Mouse (Mus musculus): ENCODE data around the gene Fam129a.
"Not testable (repeated sequence)": the region's sequence is repeated elsewhere in the genome, so short reads cannot be mapped to it uniquely, and the experiment has no call there.

The Fam129a gene

GRCm38 (mm10) chr1:151723771-151724170 lies 152.8 kb downstream of the Fam129a start:
- ChIA-PET CTCF (interaction anchor here in 1 of 4 experiments (0.6 kb wide), 1 partner anchor 675 kb away, joined by 3 read pairs; no protein-coding TSS in a partner anchor), POLR2A (no interaction called here)

GRCm38 (mm10) chr1:151725590-151725989 lies 154.6 kb downstream of the Fam129a start:
- ChIA-PET CTCF (no interaction called here), POLR2A (no interaction called here)

- ChIA-PET CTCF (no interaction called here), POLR2A (no interaction called here)
Measured at GRCm38 (mm10) chr1:151726358-151726757, 155.4 kb downstream of the Fam129a start.

- POLR2A ChIA-PET = interaction anchor here in 2 of 4 experiments (0.5 to 1.1 kb wide), 2 partner anchors 227 to 578 kb away, joined by 3 to 5 read pairs; partner anchors contain the start of gene Rnf2 (in 1 of the 2)
- CTCF ChIA-PET = interaction anchor here in 2 of 4 experiments (0.6 to 1.5 kb wide), 2 partner anchors 9 to 11 kb away, joined by 3 read pairs; no protein-coding TSS in a partner anchor
Measured at GRCm38 (mm10) chr1:151728141-151728540, 157.2 kb downstream of the Fam129a start.

GRCm38 (mm10) chr1:151737146-151737545 lies 166.2 kb downstream of the Fam129a start:
- POLR2A ChIA-PET = no interaction called here

GRCm38 (mm10) chr1:151741199-151741621 lies 170.2 kb downstream of the Fam129a start:
- POLR2A ChIA-PET = no interaction called here
- CTCF ChIA-PET = no interaction called here

More at GRCm38 (mm10) chr1:151737146-151737545, 166.2 kb downstream of the Fam129a start:
- CTCF ChIA-PET = interaction anchor here in 1 of 4 experiments (1.0 kb wide), 1 partner anchor 9 kb away, joined by 3 read pairs; no protein-coding TSS in a partner anchor

GRCm38 (mm10) chr1:151749894-151750293 lies 178.9 kb downstream of the Fam129a start:
- POLR2A ChIA-PET = not testable (repeated sequence)
- CTCF ChIA-PET = interaction anchor here in 1 of 4 experiments (0.7 kb wide), 1 partner anchor 10 kb away, joined by 3 read pairs; no protein-coding TSS in a partner anchor

GRCm38 (mm10) chr1:151752946-151753345 lies 182.0 kb downstream of the Fam129a start:
- POLR2A ChIA-PET = interaction anchor here in 1 of 4 experiments (1.2 kb wide), 1 partner anchor 13 kb away, joined by 3 read pairs; no protein-coding TSS in a partner anchor
- CTCF ChIA-PET = interaction anchor here in 1 of 4 experiments (0.6 to 0.7 kb wide), 2 partner anchors 8 to 12 kb away, joined by 3 to 4 read pairs; no protein-coding TSS in a partner anchor

GRCm38 (mm10) chr1:151753374-151753929 lies 182.5 kb downstream of the Fam129a start:
- CTCF ChIA-PET = interaction anchor here in 3 of 4 experiments (0.6 to 1.2 kb wide), 6 partner anchors 7 to 508 kb away, joined by 3 to 4 read pairs (median 3); no protein-coding TSS in a partner anchor
- POLR2A ChIA-PET = interaction anchor here in 1 of 4 experiments (1.2 kb wide), 1 partner anchor 12 kb away, joined by 3 read pairs; no protein-coding TSS in a partner anchor

GRCm38 (mm10) chr1:151754028-151754489 lies 183.1 kb downstream of the Fam129a start:
- ChIA-PET CTCF (interaction anchor here in 3 of 4 experiments (0.7 to 1.2 kb wide), 5 partner anchors 15 to 508 kb away, joined by 3 to 4 read pairs (median 3); no protein-coding TSS in a partner anchor), POLR2A (interaction anchor here in 3 of 4 experiments (0.7 to 2.6 kb wide), 12 partner anchors 9 to 537 kb away, joined by 3 to 17 read pairs (median 4); partner anchors contain the start of genes Rnf2 (in 2 of the 3), 1700025G04Rik (in 1 of the 3), Swt1 (in 1 of the 3) and Trmt1l (in 1 of the 3))

- CTCF ChIA-PET = interaction anchor here in 3 of 4 experiments (0.6 to 1.5 kb wide), 9 partner anchors 10 to 1548 kb away, joined by 3 to 8 read pairs (median 3); no protein-coding TSS in a partner anchor
- POLR2A ChIA-PET = interaction anchor here in 3 of 4 experiments (0.5 to 2.6 kb wide), 36 partner anchors 8 to 762 kb away, joined by 3 to 17 read pairs (median 4); partner anchors contain the start of genes Rnf2 (in 2 of the 3), Swt1 (in 2 of the 3), Trmt1l (in 2 of the 3) and 1700025G04Rik (in 1 of the 3)
Measured at GRCm38 (mm10) chr1:151754881-151755659, 184.1 kb downstream of the Fam129a start, which contains the start of gene Edem3. Edem3 (plus strand) TSS chr1:151755371.

- POLR2A ChIA-PET = interaction anchor here in 3 of 4 experiments (0.8 to 2.6 kb wide), 25 partner anchors 8 to 763 kb away, joined by 3 to 17 read pairs (median 3); partner anchors contain the start of genes Rnf2 (in 2 of the 3), Swt1 (in 2 of the 3), Trmt1l (in 2 of the 3) and 1700025G04Rik (in 1 of the 3)
- CTCF ChIA-PET = interaction anchor here in 2 of 4 experiments (0.6 to 1.5 kb wide), 4 partner anchors 10 to 769 kb away, joined by 3 to 8 read pairs (median 4); no protein-coding TSS in a partner anchor
Measured at GRCm38 (mm10) chr1:151755660-151756424, 184.9 kb downstream of the Fam129a start.

GRCm38 (mm10) chr1:151756425-151756728 lies 185.4 kb downstream of the Fam129a start:
- POLR2A ChIA-PET = interaction anchor here in 3 of 4 experiments (0.8 to 2.6 kb wide), 9 partner anchors 9 to 630 kb away, joined by 3 to 15 read pairs (median 3); partner anchors contain the start of genes Rnf2 (in 1 of the 3) and Tsen15 (in 1 of the 3)
- CTCF ChIA-PET = no interaction called here

- CTCF ChIA-PET = no interaction called here
- POLR2A ChIA-PET = no interaction called here
Measured at GRCm38 (mm10) chr1:151758301-151758700, 187.3 kb downstream of the Fam129a start.

GRCm38 (mm10) chr1:151758991-151759390 lies 188.0 kb downstream of the Fam129a start:
- ChIA-PET POLR2A (interaction anchor here in 1 of 4 experiments (0.8 kb wide), 1 partner anchor 1065 kb away, joined by 4 read pairs; no protein-coding TSS in a partner anchor), CTCF (no interaction called here)

GRCm38 (mm10) chr1:151764236-151764635 lies 193.2 kb downstream of the Fam129a start:
- ChIA-PET CTCF (no interaction called here), POLR2A (interaction anchor here in 2 of 4 experiments (1.5 to 2.9 kb wide), 2 partner anchors 9 kb away, joined by 5 to 15 read pairs; partner anchors contain the start of gene Edem3 (in 2 of the 2))

- ChIA-PET CTCF (interaction anchor here in 2 of 4 experiments (0.7 to 1.5 kb wide), 2 partner anchors 11 to 80 kb away, joined by 3 to 5 read pairs; partner anchors contain the start of gene Edem3 (in 1 of the 2)), POLR2A (interaction anchor here in 2 of 4 experiments (0.9 to 2.9 kb wide), 4 partner anchors 9 to 13 kb away, joined by 3 to 15 read pairs (median 4); partner anchors contain the start of gene Edem3 (in 2 of the 2))
Measured at GRCm38 (mm10) chr1:151766166-151766565, 195.2 kb downstream of the Fam129a start.
